Mouse (Mus musculus): ENCODE measurements around the gene Mki67.

DNA sequence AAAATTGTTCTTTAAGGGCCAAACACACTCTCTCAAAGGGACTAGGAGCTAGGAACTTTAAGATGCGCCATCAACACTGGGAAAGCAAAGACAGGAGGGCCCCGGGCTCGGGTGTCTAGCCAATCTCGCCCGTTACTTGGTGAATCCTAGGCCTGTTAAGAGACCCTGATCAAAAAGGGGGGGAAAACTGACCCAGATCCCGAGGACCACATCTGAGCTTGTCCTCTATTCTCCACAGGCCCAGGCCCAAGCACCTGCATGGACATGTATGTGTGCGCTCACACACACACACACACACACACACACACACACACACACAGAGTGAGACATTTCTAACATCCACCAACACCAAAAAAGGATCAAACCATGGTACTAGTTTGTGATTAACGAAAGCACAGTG is 2.8 kb downstream of the Mki67 start:
- TF ChIP-seq EP300 (optimal IDR thresholded peaks at IDR 0.05) (no peak), CTCF (IDR thresholded peaks at IDR 0.05; ENCODE audit: low read depth) (no peak)

All from stomach, postnatal 0 days (tissue).